Mouse (Mus musculus) small intestine, adult 2 months (tissue): ENCODE measurements around the gene Mrps6.

ENCODE experiments used
- CTCF ChIP-seq: fragments of 200-500 bp; IDR thresholded peaks from 2 replicates; pipeline ENCODE4 v1.5.1; 2012; ENCODE audit warnings: low read depth, mild to moderate bottlenecking, control low read depth, inconsistent platforms, low read length, moderate library complexity, mixed read lengths; ENCODE audit not compliant: insufficient replicate concordance, insufficient read length; ENCODE audit errors: extremely low read depth
- POLR2A ChIP-seq: fragments of 200-500 bp; IDR thresholded peaks from 2 replicates; pipeline ENCODE4 v1.6.1; 2012; ENCODE audit warnings: low read depth, mild to moderate bottlenecking, control low read depth, inconsistent platforms, low read length, moderate library complexity

- TF ChIP-seq POLR2A (no peak), CTCF (no peak)
Measured at GRCm38 (mm10) chr16:92139386-92140261, 81.6 kb downstream of the Mrps6 start.
